Mouse (Mus musculus) intestine, embryonic 16.5 days (tissue): Measurements from ENCODE around the gene Ppfibp1. TPM values are rescaled to one million over a fixed set of nuclear protein-coding genes. Genes with fewer than 3 reads are reported as not detected.

Experiments used
- ATAC-seq: fragments of 200-750 bp; cut with Nextera tagmentation; 2 replicates; pipeline ENCODE4 v1.8.0; 2017; ENCODE audit warnings: moderate TSS enrichment, moderate library complexity
- H3K27ac ChIP-seq: fragments of 300-500 bp; sonication (generic); 2 replicates; pipeline ENCODE4 v1.5.1; 2014; ENCODE audit warnings: mild to moderate bottlenecking, low read length
- H3K27me3 ChIP-seq: fragments of 300-500 bp; sonication (generic); replicated peaks from 2 replicates; pipeline ENCODE4 v1.6.1; 2014; ENCODE audit warnings: low read length, control low read depth, mixed read lengths; ENCODE audit not compliant: control insufficient read depth, insufficient read depth
- H3K36me3 ChIP-seq: fragments of 300-500 bp; sonication (generic); 2 replicates; pipeline ENCODE4 v1.6.1; 2014; ENCODE audit warnings: low read length, control low read depth; ENCODE audit not compliant: control insufficient read depth, insufficient read depth
- H3K4me1 ChIP-seq: fragments of 300-500 bp; sonication (generic); 2 replicates; pipeline ENCODE4 v1.6.1; 2014; ENCODE audit warnings: low read length, control low read depth, mixed read lengths; ENCODE audit not compliant: control insufficient read depth, insufficient read depth
- H3K4me2 ChIP-seq: fragments of 300-500 bp; sonication (generic); 2 replicates; pipeline ENCODE4 v1.6.1; 2014; ENCODE audit warnings: low read depth, low read length, control low read depth
- H3K4me3 ChIP-seq: fragments of 300-500 bp; sonication (generic); 2 replicates; pipeline ENCODE4 v1.5.1; 2014; ENCODE audit warnings: mild to moderate bottlenecking, low read length
- H3K9ac ChIP-seq: fragments of 300-500 bp; sonication (generic); 2 replicates; pipeline ENCODE4 v1.6.1; 2014; ENCODE audit warnings: low read depth, low read length
- H3K9me3 ChIP-seq: fragments of 300-500 bp; sonication (generic); 2 replicates; pipeline ENCODE4 v1.6.1; 2016; ENCODE audit warnings: low read length, control low read depth; ENCODE audit not compliant: control insufficient read depth
- WGBS: fragments of 180-500 bp; shearing (Covaris S2); extraction: QIAGEN DNeasy Blood & Tissue Kit; methylation state at CpG from one replicate; pipeline ENCODE4 v1.1.7; 2014; 5-methylcytosine and 5-hydroxymethylcytosine counted together
- polyA plus RNA-seq: library from polyadenylated mRNA; unstranded; fragments of >200 nt; fragmentation: Nextera tagmentation; extraction: Ambion mirVana; gene quantifications from 2 replicates; pipeline ENCODE4 v1.2.1, GENCODE M21; 2015

The Ppfibp1 gene
- polyA plus RNA-seq, 1 experiment from 2014 or later = 31.8 TPM

DNA sequence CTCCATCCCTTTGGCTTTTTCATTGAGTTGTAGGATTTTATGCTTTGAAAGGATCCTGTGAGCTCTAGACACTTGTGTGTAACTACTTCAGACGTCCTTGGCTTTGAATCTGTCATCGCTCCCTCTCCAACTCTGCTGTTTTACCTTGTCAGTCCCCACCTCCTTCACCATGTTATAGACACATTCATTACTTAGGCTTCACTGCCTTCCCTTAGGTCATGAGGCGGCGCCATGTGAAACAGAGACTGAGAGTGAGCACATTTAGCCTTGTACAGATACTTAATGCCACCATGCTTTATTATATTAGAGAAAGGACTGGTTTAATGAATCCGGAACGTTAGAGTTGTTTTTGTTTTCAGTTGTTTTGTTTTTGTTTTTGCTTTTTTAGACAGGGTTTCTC is 83.7 kb downstream of the Ppfibp1 start:
- 80% methylated on average over 6 of the region's 6 CpGs for WGBS
- Histone ChIP-seq H3K36me3 (no peaks in the 10 kb centered on the region), H3K4me1 (peaks cover 4% of the 10 kb centered on the region; the same call in 1 of the 2 replicates), H3K27me3 (no peaks in the 10 kb centered on the region), H3K4me2 (no peak overlapping the region), H3K9ac (no peak overlapping the region), H3K27ac (no peak overlapping the region), H3K4me3 (no peak overlapping the region), H3K9me3 (no peaks in the 10 kb centered on the region)
- no peak for ATAC-seq

DNA sequence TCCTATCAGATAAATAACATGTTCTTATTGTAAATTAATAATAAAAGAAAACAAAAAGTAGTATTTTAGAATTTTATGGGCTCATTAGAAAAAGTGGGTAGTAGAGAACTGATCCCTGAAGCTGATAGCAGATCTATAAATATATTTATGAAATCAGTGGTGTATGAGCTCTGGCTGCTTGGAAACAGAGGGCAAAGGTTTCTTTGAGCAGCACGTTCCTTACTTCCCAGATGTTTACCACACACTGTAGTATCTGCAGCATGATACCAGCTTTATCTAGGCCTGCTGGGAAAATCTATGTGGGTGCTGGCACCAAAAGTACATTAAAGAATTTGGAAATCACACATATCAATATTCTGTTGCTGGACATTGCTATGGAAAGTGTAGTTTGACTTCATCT is 84.5 kb downstream of the Ppfibp1 start:
- ATAC-seq = peak; percentile 78
- H3K4me2 ChIP-seq = no peak overlapping the region
- H3K27ac ChIP-seq = no peak overlapping the region
- no peaks in the 10 kb centered on the region for H3K9me3 ChIP-seq
- no peaks in the 10 kb centered on the region for H3K36me3 ChIP-seq
- peaks cover 4% of the 10 kb centered on the region; the same call in 1 of the 2 replicates for H3K4me1 ChIP-seq
- no peak overlapping the region for H3K4me3 ChIP-seq
- 29% methylated on average over 1 of the region's 1 CpGs for WGBS
- H3K27me3 ChIP-seq = no peaks in the 10 kb centered on the region
- no peak overlapping the region for H3K9ac ChIP-seq

GRCm38 (mm10) chr6:146973406-146973805 is 85.1 kb downstream of the Ppfibp1 start:
- Histone ChIP-seq H3K4me2 (no peak overlapping the region), H3K36me3 (no peaks in the 10 kb centered on the region), H3K4me3 (no peak overlapping the region), H3K4me1 (peaks cover 4% of the 10 kb centered on the region; the same call in 1 of the 2 replicates), H3K9ac (no peak overlapping the region), H3K27me3 (no peaks in the 10 kb centered on the region), H3K9me3 (no peaks in the 10 kb centered on the region), H3K27ac (no peak overlapping the region)
- WGBS = 50% methylated on average over 2 of the region's 2 CpGs
- ATAC-seq = 0 out of 2 replicates have a peak, but pooled peaks have one; percentile 32

GRCm38 (mm10) chr6:146973830-146974229 is 85.5 kb downstream of the Ppfibp1 start:
- Histone ChIP-seq H3K9me3 (no peaks in the 10 kb centered on the region), H3K4me3 (no peak overlapping the region), H3K4me2 (no peak overlapping the region), H3K4me1 (peaks cover 8% of the 10 kb centered on the region; the same call in 1 of the 2 replicates), H3K36me3 (no peaks in the 10 kb centered on the region), H3K27ac (no peak overlapping the region), H3K27me3 (no peaks in the 10 kb centered on the region), H3K9ac (no peak overlapping the region)
- ATAC-seq = no peak

GRCm38 (mm10) chr6:146976446-146976845 is 88.2 kb downstream of the Ppfibp1 start:
- no peak for ATAC-seq
- H3K4me2 ChIP-seq = no peak overlapping the region
- H3K9ac ChIP-seq = no peak overlapping the region
- H3K4me3 ChIP-seq = no peak overlapping the region
- H3K9me3 ChIP-seq = no peaks in the 10 kb centered on the region
- H3K27ac ChIP-seq = no peak overlapping the region
- H3K4me1 ChIP-seq = peaks cover 23% of the 10 kb centered on the region
- H3K27me3 ChIP-seq = no peaks in the 10 kb centered on the region
- no peaks in the 10 kb centered on the region for H3K36me3 ChIP-seq
- 85% methylated on average over 8 of the region's 8 CpGs for WGBS

GRCm38 (mm10) chr6:146978691-146979114 is 90.4 kb downstream of the Ppfibp1 start:
- peak overlapping the region; percentile 2; the same call in 1 of the 2 replicates for H3K27ac ChIP-seq
- 31% methylated on average over 5 of the region's 5 CpGs for WGBS
- H3K9me3 ChIP-seq = no peaks in the 10 kb centered on the region
- ATAC-seq = peak; percentile 59
- no peaks in the 10 kb centered on the region for H3K27me3 ChIP-seq
- no peak overlapping the region for H3K4me3 ChIP-seq
- H3K36me3 ChIP-seq = no peaks in the 10 kb centered on the region
- no peak overlapping the region for H3K4me2 ChIP-seq
- H3K9ac ChIP-seq = no peak overlapping the region
- H3K4me1 ChIP-seq = peaks cover 18% of the 10 kb centered on the region

- Histone ChIP-seq H3K4me2 (no peak overlapping the region), H3K9me3 (no peaks in the 10 kb centered on the region), H3K27me3 (no peaks in the 10 kb centered on the region), H3K4me1 (peaks cover 18% of the 10 kb centered on the region), H3K9ac (no peak overlapping the region), H3K36me3 (no peaks in the 10 kb centered on the region), H3K4me3 (no peak overlapping the region), H3K27ac (peak overlapping the region; percentile 57)
- WGBS = 41% methylated on average over 1 of the region's 1 CpGs
- ATAC-seq = peak; percentile 52
These were observed 90.9 kb downstream of the Ppfibp1 start for GRCm38 (mm10) chr6:146979115-146979744.

DNA sequence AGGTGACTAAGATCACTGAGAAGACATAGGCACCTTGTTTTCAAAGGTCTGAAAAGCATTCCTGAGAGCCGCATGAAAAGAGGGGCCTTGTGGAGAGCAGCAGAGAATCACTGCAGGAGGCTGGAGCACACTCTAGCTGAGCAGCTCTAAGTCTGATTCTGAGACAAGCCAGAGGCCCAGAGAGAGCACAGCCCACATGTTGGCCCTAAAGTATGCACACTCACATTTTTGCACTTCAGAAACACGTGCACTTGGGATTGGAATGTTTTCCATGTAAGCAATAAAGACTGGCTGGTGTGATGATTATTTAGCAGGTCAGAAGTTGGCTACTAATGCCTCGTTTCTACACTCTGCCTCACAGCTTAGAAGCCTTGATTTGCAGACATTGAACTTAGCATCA is 91.7 kb downstream of the Ppfibp1 start:
- no peaks in the 10 kb centered on the region for H3K9me3 ChIP-seq
- no peaks in the 10 kb centered on the region for H3K36me3 ChIP-seq
- H3K4me2 ChIP-seq = no peak overlapping the region
- no peaks in the 10 kb centered on the region for H3K27me3 ChIP-seq
- 26% methylated on average over 3 of the region's 3 CpGs for WGBS
- H3K4me3 ChIP-seq = no peak overlapping the region
- peak overlapping the region; percentile 57 for H3K27ac ChIP-seq
- peaks cover 18% of the 10 kb centered on the region for H3K4me1 ChIP-seq
- H3K9ac ChIP-seq = no peak overlapping the region
- 0 out of 2 replicates have a peak, but pooled peaks have one; percentile 43 for ATAC-seq

GRCm38 (mm10) chr6:146981249-146981835 is 93.1 kb downstream of the Ppfibp1 start:
- no peaks in the 10 kb centered on the region for H3K9me3 ChIP-seq
- no peak overlapping the region for H3K9ac ChIP-seq
- peaks cover 23% of the 10 kb centered on the region for H3K4me1 ChIP-seq
- no peaks in the 10 kb centered on the region for H3K27me3 ChIP-seq
- H3K4me2 ChIP-seq = no peak overlapping the region
- 74% methylated on average over 1 of the region's 1 CpGs for WGBS
- no peak overlapping the region for H3K27ac ChIP-seq
- no peak for ATAC-seq
- no peak overlapping the region for H3K4me3 ChIP-seq
- H3K36me3 ChIP-seq = no peaks in the 10 kb centered on the region
